Mouse (Mus musculus) forebrain, embryonic 16.5 days (tissue): Measurements from ENCODE around the gene Dhx35. TPM values are rescaled to one million over a fixed set of nuclear protein-coding genes. Genes with fewer than 3 reads are reported as not detected.
A peak's percentile ranks its signal among the peaks of the same experiment; 100 is the strongest.

ENCODE experiments used
- ATAC-seq: fragments of 200-750 bp; cut with Nextera tagmentation; 2 replicates; pipeline ENCODE4 v1.8.0; 2017; ENCODE audit warnings: mild to moderate bottlenecking, moderate library complexity
- H3K27ac ChIP-seq: fragments of 300-500 bp; sonication (generic); 2 replicates; pipeline ENCODE4 v1.5.1; 2014; ENCODE audit warnings: low read length, control low read depth
- H3K27me3 ChIP-seq: fragments of 300-500 bp; sonication (generic); replicated peaks from 2 replicates; pipeline ENCODE4 v1.6.1; 2014; ENCODE audit warnings: low read length; ENCODE audit not compliant: control insufficient read depth, insufficient read depth
- H3K36me3 ChIP-seq: fragments of 300-500 bp; sonication (generic); 2 replicates; pipeline ENCODE4 v1.6.1; 2014; ENCODE audit not compliant: control insufficient read depth, insufficient read depth
- H3K4me1 ChIP-seq: fragments of 300-500 bp; sonication (generic); replicated peaks from 2 replicates; pipeline ENCODE4 v1.6.1; 2014; ENCODE audit warnings: low read length; ENCODE audit not compliant: control insufficient read depth, insufficient read depth
- H3K4me2 ChIP-seq: fragments of 300-500 bp; sonication (generic); 2 replicates; pipeline ENCODE4 v1.6.1; 2014; ENCODE audit warnings: mild to moderate bottlenecking, low read length, control low read depth
- H3K4me3 ChIP-seq: fragments of 300-500 bp; sonication (generic); replicated peaks from 2 replicates; pipeline ENCODE4 v1.5.1; 2014; ENCODE audit warnings: mild to moderate bottlenecking, low read length, control low read depth
- H3K9ac ChIP-seq: fragments of 300-500 bp; sonication (generic); replicated peaks from 2 replicates; pipeline ENCODE4 v1.6.1; 2014; ENCODE audit warnings: low read depth, low read length, control low read depth
- H3K9me3 ChIP-seq: fragments of 300-500 bp; sonication (generic); 2 replicates; pipeline ENCODE4 v1.6.1; 2016; ENCODE audit warnings: low read length; ENCODE audit not compliant: control insufficient read depth
- WGBS: fragments of 180-500 bp; shearing (Covaris S2); extraction: QIAGEN DNeasy Blood & Tissue Kit; methylation state at CpG from one replicate; pipeline ENCODE4 v1.1.7; 2014; 5-methylcytosine and 5-hydroxymethylcytosine counted together
- polyA plus RNA-seq: library from polyadenylated mRNA; unstranded; fragments of >200 nt; fragmentation: Nextera tagmentation; extraction: Ambion mirVana; gene quantifications from 2 replicates; pipeline ENCODE4 v1.2.1, GENCODE M21; 2015

Dhx35 gene
- polyA plus RNA-seq, 1 experiment from 2014 or later = 16.5 TPM

- H3K4me2 ChIP-seq = peak overlapping the region; percentile 99
- H3K27me3 ChIP-seq = no peaks in the 10 kb centered on the region
- H3K4me3 ChIP-seq = peak overlapping the region; percentile 68
- H3K36me3 ChIP-seq = no peaks in the 10 kb centered on the region
- ATAC-seq = no peak
- H3K9ac ChIP-seq = 0 out of 2 replicates have a peak overlapping the region, but pooled peaks have one; percentile 14
- WGBS = 25% methylated on average over 13 of the region's 13 CpGs
- H3K27ac ChIP-seq = no peak overlapping the region
- H3K4me1 ChIP-seq = peaks cover 46% of the 10 kb centered on the region
- H3K9me3 ChIP-seq = no peaks in the 10 kb centered on the region
These were observed 24.4 kb upstream of the Dhx35 start for GRCm38 (mm10) chr2:158770126-158770757.

- ATAC-seq = no peak
- 52% methylated on average over 11 of the region's 11 CpGs for WGBS
- no peaks in the 10 kb centered on the region for H3K36me3 ChIP-seq
- no peak overlapping the region for H3K4me3 ChIP-seq
- no peaks in the 10 kb centered on the region for H3K9me3 ChIP-seq
- no peak overlapping the region for H3K9ac ChIP-seq
- H3K4me1 ChIP-seq = peaks cover 46% of the 10 kb centered on the region
- peak overlapping the region; percentile 99 for H3K4me2 ChIP-seq
- H3K27me3 ChIP-seq = no peaks in the 10 kb centered on the region
- H3K27ac ChIP-seq = no peak overlapping the region
These were observed 23.4 kb upstream of the Dhx35 start for GRCm38 (mm10) chr2:158771066-158771763.

- WGBS = 81% methylated on average over 13 of the region's 13 CpGs
- H3K27ac ChIP-seq = no peak overlapping the region
- H3K27me3 ChIP-seq = no peaks in the 10 kb centered on the region
- ATAC-seq = no peak
- H3K36me3 ChIP-seq = no peaks in the 10 kb centered on the region
- no peak overlapping the region for H3K9ac ChIP-seq
- H3K4me3 ChIP-seq = no peak overlapping the region
- no peaks in the 10 kb centered on the region for H3K9me3 ChIP-seq
- peaks cover 52% of the 10 kb centered on the region for H3K4me1 ChIP-seq
- no peak overlapping the region for H3K4me2 ChIP-seq
These were observed 21.8 kb upstream of the Dhx35 start for GRCm38 (mm10) chr2:158772808-158773207.

GRCm38 (mm10) chr2:158774886-158775285 lies 19.7 kb upstream of the Dhx35 start:
- ATAC-seq = no peak
- 85% methylated on average over 8 of the region's 8 CpGs for WGBS
- peaks cover 35% of the 10 kb centered on the region for H3K4me1 ChIP-seq
- no peak overlapping the region for H3K9ac ChIP-seq
- no peak overlapping the region for H3K4me3 ChIP-seq
- no peak overlapping the region for H3K27ac ChIP-seq
- no peaks in the 10 kb centered on the region for H3K27me3 ChIP-seq
- H3K4me2 ChIP-seq = no peak overlapping the region
- H3K36me3 ChIP-seq = no peaks in the 10 kb centered on the region
- H3K9me3 ChIP-seq = no peaks in the 10 kb centered on the region

- H3K9me3 ChIP-seq = no peaks in the 10 kb centered on the region
- 68% methylated on average over 4 of the region's 4 CpGs for WGBS
- H3K4me2 ChIP-seq = no peak overlapping the region
- no peak for ATAC-seq
- H3K9ac ChIP-seq = no peak overlapping the region
- H3K4me3 ChIP-seq = no peak overlapping the region
- H3K36me3 ChIP-seq = no peaks in the 10 kb centered on the region
- H3K27ac ChIP-seq = no peak overlapping the region
- no peaks in the 10 kb centered on the region for H3K27me3 ChIP-seq
- peaks cover 16% of the 10 kb centered on the region for H3K4me1 ChIP-seq
These were observed 17.9 kb upstream of the Dhx35 start for GRCm38 (mm10) chr2:158776716-158777115.

- H3K4me2 ChIP-seq = no peak overlapping the region
- ATAC-seq = no peak
- no peaks in the 10 kb centered on the region for H3K27me3 ChIP-seq
- 80% methylated on average over 6 of the region's 6 CpGs for WGBS
- no peak overlapping the region for H3K4me3 ChIP-seq
- H3K9ac ChIP-seq = no peak overlapping the region
- H3K4me1 ChIP-seq = peaks cover 14% of the 10 kb centered on the region; the same call in 1 of the 2 replicates
- H3K9me3 ChIP-seq = no peaks in the 10 kb centered on the region
- no peaks in the 10 kb centered on the region for H3K36me3 ChIP-seq
- no peak overlapping the region for H3K27ac ChIP-seq
These were observed 17.1 kb upstream of the Dhx35 start for GRCm38 (mm10) chr2:158777490-158777889.

GRCm38 (mm10) chr2:158778349-158778748 lies 16.3 kb upstream of the Dhx35 start:
- Histone ChIP-seq H3K36me3 (no peaks in the 10 kb centered on the region), H3K4me2 (no peak overlapping the region), H3K27ac (no peak overlapping the region), H3K9ac (no peak overlapping the region), H3K4me3 (no peak overlapping the region), H3K4me1 (peaks cover 10% of the 10 kb centered on the region; the same call in 1 of the 2 replicates), H3K9me3 (no peaks in the 10 kb centered on the region), H3K27me3 (no peaks in the 10 kb centered on the region)
- WGBS = 82% methylated on average over 7 of the region's 7 CpGs
- no peak for ATAC-seq

- H3K36me3 ChIP-seq = no peaks in the 10 kb centered on the region
- H3K9me3 ChIP-seq = no peaks in the 10 kb centered on the region
- H3K4me3 ChIP-seq = no peak overlapping the region
- no peak overlapping the region for H3K27ac ChIP-seq
- H3K27me3 ChIP-seq = no peaks in the 10 kb centered on the region
- 92% methylated on average over 7 of the region's 7 CpGs for WGBS
- no peak overlapping the region for H3K4me2 ChIP-seq
- no peak overlapping the region for H3K9ac ChIP-seq
- no peak for ATAC-seq
- H3K4me1 ChIP-seq = peaks cover 10% of the 10 kb centered on the region; the same call in 1 of the 2 replicates
These were observed 13.5 kb upstream of the Dhx35 start for GRCm38 (mm10) chr2:158781126-158781525.

- Histone ChIP-seq H3K4me2 (no peak overlapping the region), H3K9me3 (no peaks in the 10 kb centered on the region), H3K4me3 (no peak overlapping the region), H3K9ac (no peak overlapping the region), H3K4me1 (no peaks in the 10 kb centered on the region), H3K27ac (no peak overlapping the region), H3K27me3 (no peaks in the 10 kb centered on the region), H3K36me3 (no peaks in the 10 kb centered on the region)
- ATAC-seq = no peak
- WGBS = 55% methylated on average over 14 of the region's 14 CpGs
These were observed 7.4 kb upstream of the Dhx35 start for GRCm38 (mm10) chr2:158786927-158787795.
